13 mouse cellular contexts compared by ENCODE assay signal in genomic region chr3:84837984-84838383, GRCm38 (mm10).
"Had no signal": no experiment of that assay in that cellular context is flagged by ENCODE, and none has a peak within 500 bp of the region (broad histone marks: within the 10 kb centered on the region; RNA-seq: fewer than 3 reads in every experiment).

No protein-coding gene starts in this region.

- DNase-seq: kidney, adult 2 months; kidney, postnatal 36 days; layer of hippocampus, postnatal 36 days; liver, embryonic 13.5 days; lung, adult 2 months; lung, postnatal 14 days; lung, postnatal 4 days; right cerebral cortex, adult 18-20 months; right cerebral cortex, postnatal 14 days; thymus, postnatal 25 days had no signal

- ATAC-seq: intestine, embryonic 15.5 days; midbrain, embryonic 13.5 days; midbrain, embryonic 16.5 days had no signal
